Mouse (Mus musculus): ENCODE results near the gene Prpf39. TPM values are rescaled to one million over a fixed set of nuclear protein-coding genes. Genes with fewer than 3 reads are reported as not detected.
A peak's percentile ranks its signal among the peaks of the same experiment; 100 is the strongest.

Prpf39 gene
- polyA plus RNA-seq, 1 experiment from 2014 or later = 51.0 TPM

GRCm38 (mm10) chr12:65076906-65077305, 40.8 kb downstream of the Prpf39 start:
- Histone ChIP-seq H3K27ac (ENCODE audit: low read length) (no peak overlapping the region), H3K4me2 (ENCODE audit: low read depth, low read length) (peak overlapping the region; percentile 95), H3K36me3 (ENCODE audit: control insufficient read depth, insufficient read depth, low read length) (no peaks in the 10 kb centered on the region; the same call in 1 of the 2 replicates), H3K4me3 (ENCODE audit: low read length) (peak overlapping the region; percentile 73), H3K9ac (ENCODE audit: low read length) (no peak overlapping the region; the same call in 1 of the 2 replicates), H3K4me1 (replicated peaks; ENCODE audit: control insufficient read depth, insufficient read depth, low read length) (peaks cover 20% of the 10 kb centered on the region), H3K9me3 (ENCODE audit: control insufficient read depth, low read length) (no peaks in the 10 kb centered on the region), H3K27me3 (ENCODE audit: control insufficient read depth, insufficient read depth, low read depth, low read length) (no peaks in the 10 kb centered on the region)
- ATAC-seq (ENCODE audit: low read depth) = no peak
- 63% methylated on average over 9 of the region's 9 CpGs for WGBS

GRCm38 (mm10) chr12:65108746-65109145, 72.6 kb downstream of the Prpf39 start:
- no peaks in the 10 kb centered on the region for H3K9me3 ChIP-seq (ENCODE audit: control insufficient read depth, low read length)
- H3K4me3 ChIP-seq (ENCODE audit: low read length) = no peak overlapping the region
- WGBS = 73% methylated on average over 1 of the region's 1 CpGs
- H3K4me1 ChIP-seq (replicated peaks; ENCODE audit: control insufficient read depth, insufficient read depth, low read length) = no peaks in the 10 kb centered on the region
- H3K4me2 ChIP-seq (ENCODE audit: low read depth, low read length) = no peak overlapping the region
- no peak overlapping the region for H3K9ac ChIP-seq (ENCODE audit: low read length)
- no peak overlapping the region for H3K27ac ChIP-seq (ENCODE audit: low read length)
- no peaks in the 10 kb centered on the region for H3K27me3 ChIP-seq (ENCODE audit: control insufficient read depth, insufficient read depth, low read depth, low read length)
- ATAC-seq (ENCODE audit: low read depth) = no peak
- peaks cover 17% of the 10 kb centered on the region for H3K36me3 ChIP-seq (ENCODE audit: control insufficient read depth, insufficient read depth, low read length)

GRCm38 (mm10) chr12:65111503-65111902, 75.4 kb downstream of the Prpf39 start:
- Histone ChIP-seq H3K27ac (ENCODE audit: low read length) (no peak overlapping the region), H3K27me3 (ENCODE audit: control insufficient read depth, insufficient read depth, low read depth, low read length) (no peaks in the 10 kb centered on the region), H3K9me3 (ENCODE audit: control insufficient read depth, low read length) (no peaks in the 10 kb centered on the region), H3K36me3 (ENCODE audit: control insufficient read depth, insufficient read depth, low read length) (peaks cover 12% of the 10 kb centered on the region; the same call in 1 of the 2 replicates), H3K9ac (ENCODE audit: low read length) (no peak overlapping the region), H3K4me2 (ENCODE audit: low read depth, low read length) (no peak overlapping the region), H3K4me1 (replicated peaks; ENCODE audit: control insufficient read depth, insufficient read depth, low read length) (no peaks in the 10 kb centered on the region), H3K4me3 (ENCODE audit: low read length) (no peak overlapping the region)
- 87% methylated on average over 3 of the region's 3 CpGs for WGBS
- ATAC-seq (ENCODE audit: low read depth) = no peak

- no peaks in the 10 kb centered on the region for H3K4me1 ChIP-seq (replicated peaks; ENCODE audit: control insufficient read depth, insufficient read depth, low read length)
- 89% methylated on average over 1 of the region's 1 CpGs for WGBS
- ATAC-seq (ENCODE audit: low read depth) = no peak
- H3K27me3 ChIP-seq (ENCODE audit: control insufficient read depth, insufficient read depth, low read depth, low read length) = no peaks in the 10 kb centered on the region
- H3K4me2 ChIP-seq (ENCODE audit: low read depth, low read length) = no peak overlapping the region
- H3K36me3 ChIP-seq (ENCODE audit: control insufficient read depth, insufficient read depth, low read length) = peaks cover 11% of the 10 kb centered on the region; the same call in 1 of the 2 replicates
- H3K9me3 ChIP-seq (ENCODE audit: control insufficient read depth, low read length) = no peaks in the 10 kb centered on the region
- no peak overlapping the region for H3K27ac ChIP-seq (ENCODE audit: low read length)
- no peak overlapping the region for H3K9ac ChIP-seq (ENCODE audit: low read length)
- H3K4me3 ChIP-seq (ENCODE audit: low read length) = no peak overlapping the region
These were observed 76.7 kb downstream of the Prpf39 start for GRCm38 (mm10) chr12:65112811-65113210.

Other genes starting within 250 kb of the Prpf39 start
- gene Gm527, start 118.4 kb upstream of the Prpf39 start, polyA plus RNA-seq (2015; fragmentation: Nextera tagmentation; extraction: Ambion mirVana) = 1.0 and 1.1 TPM in 2 replicates
- 14.1 and 15.3 TPM in 2 replicates for gene Klhl28, start 70.8 kb upstream of the Prpf39 start, polyA plus RNA-seq (2015; fragmentation: Nextera tagmentation; extraction: Ambion mirVana)
- 28.4 and 32.2 TPM in 2 replicates for gene Togaram1, start 70.5 kb upstream of the Prpf39 start, polyA plus RNA-seq (2015; fragmentation: Nextera tagmentation; extraction: Ambion mirVana)
- 320 and 349 TPM in 2 replicates for gene Fkbp3, start 37.7 kb downstream of the Prpf39 start, polyA plus RNA-seq (2015; fragmentation: Nextera tagmentation; extraction: Ambion mirVana)
- 6.3 and 7.9 TPM in 2 replicates for gene Fancm, start 39.3 kb downstream of the Prpf39 start, polyA plus RNA-seq (2015; fragmentation: Nextera tagmentation; extraction: Ambion mirVana)
- 58.7 and 66.7 TPM in 2 replicates for gene Mis18bp1, start 136.3 kb downstream of the Prpf39 start, polyA plus RNA-seq (2015; fragmentation: Nextera tagmentation; extraction: Ambion mirVana)
- not detected in 2 replicates for gene Wdr20rt, start 189.2 kb downstream of the Prpf39 start, polyA plus RNA-seq (2015; fragmentation: Nextera tagmentation; extraction: Ambion mirVana)